Mouse (Mus musculus) midbrain, embryonic 14.5 days (tissue): Measurements from ENCODE around the gene Rap1a. TPM values are rescaled to one million over a fixed set of nuclear protein-coding genes. Genes with fewer than 3 reads are reported as not detected.

Source experiments
- ATAC-seq: fragments of 200-750 bp; cut with Nextera tagmentation; 2 replicates; pipeline ENCODE4 v1.8.0; 2017; ENCODE audit warnings: moderate number of reproducible peaks, moderate library complexity; ENCODE audit not compliant: low FRiP score, low TSS enrichment
- DNase-seq: peaks from one replicate; pipeline ENCODE4 v3.0.0-alpha.2; 2015
- H3K27ac ChIP-seq: fragments of 300-500 bp; sonication (generic); replicated peaks from 2 replicates; pipeline ENCODE4 v1.5.1; 2014; ENCODE audit warnings: mild to moderate bottlenecking, low read depth, low read length, moderate library complexity
- H3K27me3 ChIP-seq: fragments of 300-500 bp; sonication (generic); 2 replicates; pipeline ENCODE4 v1.6.1; 2014; ENCODE audit warnings: low read length, control low read depth, mixed read lengths; ENCODE audit not compliant: control insufficient read depth, insufficient read depth
- H3K36me3 ChIP-seq: fragments of 300-500 bp; sonication (generic); 2 replicates; pipeline ENCODE4 v1.6.1; 2014; ENCODE audit warnings: low read length, control low read depth; ENCODE audit not compliant: control insufficient read depth, insufficient read depth
- H3K4me1 ChIP-seq: fragments of 300-500 bp; sonication (generic); 2 replicates; pipeline ENCODE4 v1.6.1; 2014; ENCODE audit warnings: mild to moderate bottlenecking, antibody characterized with exemption, low read length, control low read depth; ENCODE audit not compliant: control insufficient read depth, insufficient read depth
- H3K4me2 ChIP-seq: fragments of 300-500 bp; sonication (generic); 2 replicates; pipeline ENCODE4 v1.6.1; 2014; ENCODE audit warnings: mild to moderate bottlenecking, low read length, moderate library complexity
- H3K4me3 ChIP-seq: fragments of 300-500 bp; sonication (generic); replicated peaks from 2 replicates; pipeline ENCODE4 v1.5.1; 2014; ENCODE audit warnings: low read depth, low read length
- H3K9ac ChIP-seq: fragments of 300-500 bp; sonication (generic); replicated peaks from 2 replicates; pipeline ENCODE4 v1.6.1; 2014; ENCODE audit warnings: mild to moderate bottlenecking, low read length, moderate library complexity
- H3K9me3 ChIP-seq: fragments of 300-500 bp; sonication (generic); 2 replicates; pipeline ENCODE4 v1.6.1; 2016; ENCODE audit warnings: low read length, control low read depth, mixed read lengths; ENCODE audit not compliant: control insufficient read depth
- WGBS: fragments of 180-500 bp; shearing (Covaris S2); extraction: QIAGEN DNeasy Blood & Tissue Kit; methylation state at CpG from one replicate; pipeline ENCODE4 v1.1.7; 2014; 5-methylcytosine and 5-hydroxymethylcytosine counted together
- polyA plus RNA-seq: library from polyadenylated mRNA; unstranded; fragments of >200 nt; fragmentation: Nextera tagmentation; extraction: Ambion mirVana; gene quantifications from 2 replicates; pipeline ENCODE4 v1.2.1, GENCODE M21; 2014

Rap1a gene
- polyA plus RNA-seq, 1 experiment from 2014 or later = 59.9 TPM

- 89% methylated on average over 2 of the region's 2 CpGs for WGBS
- H3K9me3 ChIP-seq = no peaks in the 10 kb centered on the region
- no peaks in the 10 kb centered on the region for H3K36me3 ChIP-seq
- H3K27ac ChIP-seq = no peak overlapping the region
- H3K4me1 ChIP-seq = peaks cover 22% of the 10 kb centered on the region
- no peak overlapping the region for H3K4me3 ChIP-seq
- no peak for DNase-seq
- no peaks in the 10 kb centered on the region for H3K27me3 ChIP-seq
- H3K9ac ChIP-seq = no peak overlapping the region
- H3K4me2 ChIP-seq = no peak overlapping the region
- no peak for ATAC-seq
Observed at GRCm38 (mm10) chr3:105797427-105797826, 3.7 kb downstream of the Rap1a start.

- Histone ChIP-seq H3K4me2 (no peak overlapping the region), H3K27ac (no peak overlapping the region), H3K27me3 (no peaks in the 10 kb centered on the region), H3K36me3 (no peaks in the 10 kb centered on the region), H3K9ac (no peak overlapping the region), H3K4me1 (peaks cover 22% of the 10 kb centered on the region), H3K4me3 (no peak overlapping the region), H3K9me3 (no peaks in the 10 kb centered on the region)
- DNase-seq (no peak), ATAC-seq (no peak)
- 81% methylated on average over 4 of the region's 4 CpGs for WGBS
Observed at GRCm38 (mm10) chr3:105796761-105797160, 4.4 kb downstream of the Rap1a start.

GRCm38 (mm10) chr3:105794309-105794708 is 6.8 kb downstream of the Rap1a start:
- no peak for DNase-seq
- Histone ChIP-seq H3K9me3 (no peaks in the 10 kb centered on the region), H3K27ac (no peak overlapping the region), H3K4me3 (no peak overlapping the region), H3K36me3 (no peaks in the 10 kb centered on the region), H3K27me3 (no peaks in the 10 kb centered on the region), H3K9ac (no peak overlapping the region), H3K4me1 (peaks cover 8% of the 10 kb centered on the region), H3K4me2 (no peak overlapping the region)
- no peak for ATAC-seq
- WGBS = 59% methylated on average over 1 of the region's 1 CpGs

- Histone ChIP-seq H3K27ac (no peak overlapping the region), H3K36me3 (no peaks in the 10 kb centered on the region), H3K9ac (no peak overlapping the region), H3K4me1 (no peaks in the 10 kb centered on the region), H3K27me3 (no peaks in the 10 kb centered on the region), H3K4me3 (no peak overlapping the region), H3K9me3 (no peaks in the 10 kb centered on the region), H3K4me2 (no peak overlapping the region)
- ATAC-seq (no peak), DNase-seq (no peak)
- WGBS = 98% methylated on average over 7 of the region's 7 CpGs
Observed at GRCm38 (mm10) chr3:105792309-105792708, 8.8 kb downstream of the Rap1a start.

GRCm38 (mm10) chr3:105791129-105791528 is 10.0 kb downstream of the Rap1a start:
- 95% methylated on average over 2 of the region's 2 CpGs for WGBS
- H3K4me3 ChIP-seq = no peak overlapping the region
- no peak overlapping the region for H3K9ac ChIP-seq
- H3K4me2 ChIP-seq = no peak overlapping the region
- DNase-seq (no peak), ATAC-seq (no peak)
- no peaks in the 10 kb centered on the region for H3K9me3 ChIP-seq
- no peak overlapping the region for H3K27ac ChIP-seq
- H3K36me3 ChIP-seq = no peaks in the 10 kb centered on the region
- no peaks in the 10 kb centered on the region for H3K4me1 ChIP-seq
- H3K27me3 ChIP-seq = no peaks in the 10 kb centered on the region

GRCm38 (mm10) chr3:105790338-105790737 is 10.8 kb downstream of the Rap1a start:
- no peaks in the 10 kb centered on the region for H3K9me3 ChIP-seq
- no peaks in the 10 kb centered on the region for H3K36me3 ChIP-seq
- no peaks in the 10 kb centered on the region for H3K4me1 ChIP-seq
- ATAC-seq (no peak), DNase-seq (no peak)
- H3K9ac ChIP-seq = no peak overlapping the region
- no peaks in the 10 kb centered on the region for H3K27me3 ChIP-seq
- H3K4me3 ChIP-seq = no peak overlapping the region
- no peak overlapping the region for H3K27ac ChIP-seq
- H3K4me2 ChIP-seq = no peak overlapping the region
- WGBS = 96% methylated on average over 1 of the region's 1 CpGs

GRCm38 (mm10) chr3:105789776-105790175 is 11.4 kb downstream of the Rap1a start:
- no peak for ATAC-seq
- H3K4me1 ChIP-seq = no peaks in the 10 kb centered on the region
- H3K9me3 ChIP-seq = no peaks in the 10 kb centered on the region
- H3K9ac ChIP-seq = no peak overlapping the region
- no peak for DNase-seq
- no peak overlapping the region for H3K4me3 ChIP-seq
- no peaks in the 10 kb centered on the region for H3K36me3 ChIP-seq
- no peak overlapping the region for H3K4me2 ChIP-seq
- WGBS = 97% methylated on average over 1 of the region's 1 CpGs
- H3K27me3 ChIP-seq = no peaks in the 10 kb centered on the region
- H3K27ac ChIP-seq = no peak overlapping the region

- H3K4me3 ChIP-seq = no peak overlapping the region
- H3K36me3 ChIP-seq = no peaks in the 10 kb centered on the region
- DNase-seq = no peak
- no peak overlapping the region for H3K27ac ChIP-seq
- no peak overlapping the region for H3K4me2 ChIP-seq
- H3K27me3 ChIP-seq = no peaks in the 10 kb centered on the region
- no peak for ATAC-seq
- no peaks in the 10 kb centered on the region for H3K4me1 ChIP-seq
- no peaks in the 10 kb centered on the region for H3K9me3 ChIP-seq
- 98% methylated on average over 3 of the region's 3 CpGs for WGBS
- no peak overlapping the region for H3K9ac ChIP-seq
Observed at GRCm38 (mm10) chr3:105787328-105787727, 13.8 kb downstream of the Rap1a start.

- Histone ChIP-seq H3K4me2 (no peak overlapping the region), H3K9me3 (no peaks in the 10 kb centered on the region), H3K9ac (no peak overlapping the region), H3K4me1 (no peaks in the 10 kb centered on the region), H3K27ac (no peak overlapping the region), H3K36me3 (no peaks in the 10 kb centered on the region), H3K27me3 (no peaks in the 10 kb centered on the region), H3K4me3 (no peak overlapping the region)
- ATAC-seq (no peak), DNase-seq (no peak)
Observed at GRCm38 (mm10) chr3:105785865-105786264, 15.3 kb downstream of the Rap1a start.
